Mouse (Mus musculus): ENCODE data around the gene Gps2. TPM values are rescaled to one million over a fixed set of nuclear protein-coding genes. Genes with fewer than 3 reads are reported as not detected.

Gps2 gene
- total and polyA plus RNA-seq, 3 experiments, result 78.0 to 113 TPM; not detected in 1

DNA sequence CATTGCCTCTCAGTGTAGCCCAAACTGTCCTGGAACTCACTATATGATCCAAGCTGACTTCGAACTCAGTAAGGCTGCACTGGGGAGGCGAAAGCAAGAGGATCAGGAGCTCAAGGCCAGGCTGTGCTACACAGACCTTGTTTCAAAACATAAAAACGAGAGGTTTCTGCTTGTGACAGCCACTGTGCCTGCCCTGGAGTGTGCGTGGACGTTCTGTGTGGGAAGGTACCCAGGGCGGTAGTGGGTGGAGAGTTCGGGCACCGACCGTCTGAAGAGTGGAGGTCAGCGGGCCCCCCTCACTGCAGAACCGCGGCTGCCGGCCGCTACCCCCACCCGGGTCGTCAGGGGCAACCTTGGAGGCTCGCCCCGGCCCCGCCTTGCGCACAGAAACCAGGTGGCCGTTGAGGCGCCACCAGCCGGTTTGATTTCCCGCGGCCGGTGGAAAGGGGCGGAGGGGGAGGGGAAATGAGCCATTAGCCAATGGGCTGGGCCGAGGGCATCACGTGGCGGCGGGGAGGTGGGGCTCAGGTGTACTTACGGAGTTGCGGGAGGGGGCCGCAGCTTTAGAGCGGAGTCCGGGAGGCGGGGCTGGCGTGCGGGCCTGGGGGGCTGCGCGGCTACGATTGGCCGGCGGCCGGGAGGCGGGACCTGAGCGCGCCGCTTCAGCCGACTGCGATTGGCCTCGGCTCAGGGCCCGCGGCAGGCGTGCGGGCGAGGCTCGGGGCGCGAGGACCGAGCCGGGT is 21.6 kb downstream of the Gps2 start, which contains the start of gene Ybx2 (continued):
- TF ChIP-seq MYB (IDR thresholded peaks at IDR 0.05; ENCODE audit: low read depth, low read length) (peak; percentile 36; the same call in 1 of the 2 replicates), E2F4 (IDR thresholded peaks at IDR 0.05; ENCODE audit: borderline replicate concordance, low read depth, low read length) (peak; percentile 76; the same call in 1 of the 2 replicates), MAFK (IDR thresholded peaks at IDR 0.05; ENCODE audit: borderline replicate concordance, low read depth, low read length) (no peak), RCOR1 (IDR thresholded peaks at IDR 0.05; ENCODE audit: low read depth, low read length) (0 out of 2 replicates have a peak, but pooled peaks have one; percentile 16), MXI1 (IDR thresholded peaks at IDR 0.05; ENCODE audit: low read depth, low read length) (peak; percentile 74), TBP (IDR thresholded peaks at IDR 0.05; ENCODE audit: low read depth, low read length) (no peak), NELFE (IDR thresholded peaks at IDR 0.05; ENCODE audit: low read depth, low read length) (peak; percentile 33; the same call in 1 of the 2 replicates), POLR2AphosphoS5 (IDR thresholded peaks at IDR 0.05; ENCODE audit: borderline replicate concordance, low read depth, low read length) (no peak), MAZ (IDR thresholded peaks at IDR 0.05; ENCODE audit: low read depth, low read length) (peak; percentile 83), SIN3A (IDR thresholded peaks at IDR 0.05; ENCODE audit: low read length) (peak; percentile 71), ZC3H11A (IDR thresholded peaks at IDR 0.05; ENCODE audit: low read depth, low read length) (no peak)

DNA sequence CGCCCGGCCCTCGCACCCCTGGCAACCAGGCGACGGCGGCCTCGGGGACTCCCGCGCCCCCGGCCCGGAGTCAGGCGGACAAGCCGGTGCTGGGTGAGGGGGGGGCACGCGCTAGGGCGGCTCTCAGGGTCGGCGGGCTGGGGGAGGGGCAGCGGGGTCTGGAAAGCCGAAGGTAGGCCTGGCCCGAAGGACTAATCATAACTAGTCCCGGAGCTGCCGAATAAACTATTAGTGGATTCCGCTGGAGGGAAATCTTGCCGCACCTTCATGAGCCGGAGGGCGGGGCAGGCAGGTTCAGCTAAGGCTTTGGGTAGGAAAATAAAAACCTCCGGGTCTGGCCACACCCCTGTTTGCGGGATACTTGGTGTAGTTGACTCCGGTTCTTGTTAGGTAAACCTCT is 22.5 kb downstream of the Gps2 start:
- no peaks in the 10 kb centered on the region for H3K79me2 ChIP-seq (ENCODE audit: control insufficient read depth, insufficient read depth, low read length, poor library complexity)
- no peaks in the 10 kb centered on the region for H3K9me3 ChIP-seq (replicated peaks; ENCODE audit: insufficient read depth, low read length)
- H3K4me3 ChIP-seq (ENCODE audit: control insufficient read depth in 1 of 2, insufficient read depth in 1 of 2, low read depth in 2 of 2, low read length in 2 of 2), result no peak overlapping the region
- H3K36me3 ChIP-seq (ENCODE audit: control insufficient read depth in 1 of 2, insufficient read depth in 2 of 2, low read length in 2 of 2), result peaks cover 0 to 18% of the 10 kb centered on the region in 2 experiments; a peak in 2 of 4 replicates
- TF ChIP-seq BHLHE40 (IDR thresholded peaks at IDR 0.05; ENCODE audit: borderline replicate concordance, low read depth, low read length) (no peak), TBP (IDR thresholded peaks at IDR 0.05; ENCODE audit: low read depth, low read length) (no peak), USF2 (IDR thresholded peaks at IDR 0.05; ENCODE audit: borderline replicate concordance in 1 of 2, insufficient read depth in 1 of 2, low read depth in 1 of 2, low read length in 2 of 2) (no peak), MAFK (IDR thresholded peaks at IDR 0.05; ENCODE audit: borderline replicate concordance, low read depth, low read length) (no peak), MXI1 (IDR thresholded peaks at IDR 0.05; ENCODE audit: low read depth, low read length) (no peak), POLR2AphosphoS5 (IDR thresholded peaks at IDR 0.05; ENCODE audit: borderline replicate concordance, low read depth, low read length) (no peak), MAX (IDR thresholded peaks at IDR 0.05; ENCODE audit: low read length) (no peak), ETS1 (IDR thresholded peaks at IDR 0.05; ENCODE audit: low read depth, low read length) (no peak), ZMIZ1 (IDR thresholded peaks at IDR 0.05; ENCODE audit: low read depth, low read length) (no peak), MYB (IDR thresholded peaks at IDR 0.05; ENCODE audit: low read depth, low read length) (no peak), POLR2A (IDR thresholded peaks at IDR 0.05; ENCODE audit: control insufficient read depth in 1 of 2, insufficient read depth in 1 of 2, low read depth in 1 of 2, low read length in 2 of 2, poor library complexity in 1 of 2) (no peak), TAL1 (IDR thresholded peaks at IDR 0.05; ENCODE audit: low read length) (no peak), E2F4 (IDR thresholded peaks at IDR 0.05; ENCODE audit: borderline replicate concordance, low read depth, low read length) (no peak), GATA1 (IDR thresholded peaks at IDR 0.05; ENCODE audit: low read depth, low read length) (no peak), CHD1 (IDR thresholded peaks at IDR 0.05; ENCODE audit: low read depth, low read length) (no peak), ELF1 (IDR thresholded peaks at IDR 0.05; ENCODE audit: low read depth, low read length) (no peak), SIN3A (IDR thresholded peaks at IDR 0.05; ENCODE audit: low read length) (no peak)
- no peak overlapping the region for H3K27ac ChIP-seq (ENCODE audit: control insufficient read depth, low read depth, low read length)
- no peak for DNase-seq (ENCODE audit: low read depth, low spot score)
- H3K4me1 ChIP-seq (ENCODE audit: control insufficient read depth in 1 of 2, insufficient read depth in 2 of 2, low read length in 2 of 2), result peaks cover 5 to 19% of the 10 kb centered on the region in 2 experiments; a peak in 2 of 4 replicates
- peaks cover 0 to 2% of the 10 kb centered on the region in 2 experiments; a peak in 2 of 4 replicates for H3K27me3 ChIP-seq (ENCODE audit: control insufficient read depth in 1 of 2, insufficient read depth in 2 of 2, low read length in 2 of 2)
- no peak overlapping the region for H3K9ac ChIP-seq (ENCODE audit: control insufficient read depth, low read depth, low read length, poor library complexity, severe bottlenecking)

Data from MEL (cell line).